Mouse (Mus musculus) heart, embryonic 10.5 days (tissue): ENCODE measurements around the gene Ermard. TPM values are rescaled to one million over a fixed set of nuclear protein-coding genes. Genes with fewer than 3 reads are reported as not detected.
"Not testable (repeated sequence)": the region's sequence is repeated elsewhere in the genome, so short reads cannot be mapped to it uniquely, and the experiment has no call there.

Experiments
- DNase-seq: peaks from one replicate; pipeline ENCODE4 v3.0.0-alpha.2; 2017; ENCODE audit warnings: low spot score
- H3K27ac ChIP-seq: fragments of 300-500 bp; sonication (generic); 2 replicates; pipeline ENCODE4 v1.5.1; 2016; ENCODE audit warnings: mild to moderate bottlenecking
- H3K27me3 ChIP-seq: fragments of 300-500 bp; sonication (generic); 2 replicates; pipeline ENCODE4 v1.6.1; 2016; ENCODE audit warnings: mild to moderate bottlenecking; ENCODE audit not compliant: poor library complexity, insufficient read depth, severe bottlenecking
- H3K36me3 ChIP-seq: fragments of 300-500 bp; sonication (generic); 2 replicates; pipeline ENCODE4 v1.6.1; 2016; ENCODE audit warnings: mild to moderate bottlenecking, moderate library complexity
- H3K4me1 ChIP-seq: fragments of 300-500 bp; sonication (generic); 2 replicates; pipeline ENCODE4 v1.6.1; 2016; ENCODE audit warnings: mild to moderate bottlenecking
- H3K4me3 ChIP-seq: fragments of 300-500 bp; sonication (generic); 2 replicates; pipeline ENCODE4 v1.5.1; 2016; ENCODE audit warnings: mild to moderate bottlenecking, moderate library complexity
- H3K9me3 ChIP-seq: fragments of 300-500 bp; sonication (generic); 2 replicates; pipeline ENCODE4 v1.6.1; 2016; ENCODE audit warnings: mild to moderate bottlenecking, moderate library complexity
- WGBS: fragments of 180-500 bp; shearing (Covaris S2); methylation state at CpG from one replicate; pipeline ENCODE4 v1.1.7; 2016; 5-methylcytosine and 5-hydroxymethylcytosine counted together
- polyA plus RNA-seq: library from polyadenylated mRNA; unstranded; fragments of >200 nt; fragmentation: Nextera tagmentation; extraction: Ambion mirVana; gene quantifications from 2 replicates; pipeline ENCODE4 v1.2.1, GENCODE M21; 2016

Ermard gene
- polyA plus RNA-seq: 67.6 and 80.2 TPM in 2 replicates

- H3K27me3 ChIP-seq: not testable (repeated sequence)
Observed at GRCm38 (mm10) chr17:15041175-15041729, at the start of gene Ermard, which contains the start of the genes Tcte3 and Gm3448. Gene Ermard, plus strand, starts transcription at chr17:15041208. Gene Tcte3, minus strand, starts transcription at chr17:15041488. Gene Gm3448, minus strand, starts transcription at chr17:15041537.

GRCm38 (mm10) chr17:14992522-14993138 lies 48.4 kb upstream of the Ermard start:
- not testable (repeated sequence) for H3K4me3 ChIP-seq, H3K4me1 ChIP-seq, DNase-seq, H3K36me3 ChIP-seq, H3K9me3 ChIP-seq, H3K27me3 ChIP-seq, H3K27ac ChIP-seq
- WGBS: no CpG with 5 or more reads among the region's 98 CpGs

More at GRCm38 (mm10) chr17:15041175-15041729, at the start of gene Ermard, which contains the start of the genes Tcte3 and Gm3448:
- WGBS: 0% methylated on average over 17 of the region's 56 CpGs
- not testable (repeated sequence) for H3K9me3 ChIP-seq, H3K4me1 ChIP-seq, DNase-seq, H3K27ac ChIP-seq, H3K4me3 ChIP-seq, H3K36me3 ChIP-seq

- not testable (repeated sequence) for H3K9me3 ChIP-seq, H3K27ac ChIP-seq, H3K27me3 ChIP-seq, H3K4me1 ChIP-seq, DNase-seq, H3K4me3 ChIP-seq, H3K36me3 ChIP-seq
- no CpG with 5 or more reads among the region's 47 CpGs for WGBS
Observed at GRCm38 (mm10) chr17:14993139-14993832, 47.7 kb upstream of the Ermard start.

GRCm38 (mm10) chr17:14994140-14994539 lies 46.9 kb upstream of the Ermard start:
- H3K9me3 ChIP-seq: not testable (repeated sequence)

GRCm38 (mm10) chr17:15000047-15000446 lies 41.0 kb upstream of the Ermard start:
- not testable (repeated sequence) for H3K36me3 ChIP-seq, H3K4me1 ChIP-seq, H3K27me3 ChIP-seq, DNase-seq, H3K27ac ChIP-seq, H3K4me3 ChIP-seq, H3K9me3 ChIP-seq
- no CpG with 5 or more reads among the region's 4 CpGs for WGBS

More at GRCm38 (mm10) chr17:14994140-14994539, 46.9 kb upstream of the Ermard start:
- WGBS: no CpG with 5 or more reads among the region's 5 CpGs
- DNase-seq, H3K27ac ChIP-seq, H3K36me3 ChIP-seq, H3K4me1 ChIP-seq, H3K27me3 ChIP-seq, H3K4me3 ChIP-seq: not testable (repeated sequence)

- no CpG with 5 or more reads among the region's 3 CpGs for WGBS
- H3K27ac ChIP-seq: not testable (repeated sequence)
Observed at GRCm38 (mm10) chr17:15009088-15009487, 31.9 kb upstream of the Ermard start.

GRCm38 (mm10) chr17:15009706-15010413 lies 31.1 kb upstream of the Ermard start, which contains the start of gene Gm3435:
Gene Gm3435, plus strand, starts transcription at chr17:15010176.
- no CpG with 5 or more reads among the region's 60 CpGs for WGBS
- not testable (repeated sequence) for H3K27ac ChIP-seq

More at GRCm38 (mm10) chr17:15009088-15009487, 31.9 kb upstream of the Ermard start:
- H3K4me3 ChIP-seq, H3K9me3 ChIP-seq, H3K4me1 ChIP-seq, H3K36me3 ChIP-seq, H3K27me3 ChIP-seq, DNase-seq: not testable (repeated sequence)

GRCm38 (mm10) chr17:15021503-15022220 lies 19.3 kb upstream of the Ermard start:
- peak; percentile 36 for DNase-seq
- H3K36me3 ChIP-seq, H3K27ac ChIP-seq, H3K27me3 ChIP-seq, H3K4me1 ChIP-seq, H3K9me3 ChIP-seq, H3K4me3 ChIP-seq: not testable (repeated sequence)
- WGBS: 84% methylated on average over 3 of the region's 3 CpGs

More at GRCm38 (mm10) chr17:15009706-15010413, 31.1 kb upstream of the Ermard start, which contains the start of gene Gm3435:
- H3K9me3 ChIP-seq, DNase-seq, H3K36me3 ChIP-seq, H3K27me3 ChIP-seq, H3K4me1 ChIP-seq, H3K4me3 ChIP-seq: not testable (repeated sequence)

- not testable (repeated sequence) for H3K36me3 ChIP-seq, H3K9me3 ChIP-seq, H3K4me1 ChIP-seq, H3K27me3 ChIP-seq, H3K4me3 ChIP-seq, H3K27ac ChIP-seq, DNase-seq
- WGBS: no CpG with 5 or more reads among the region's 97 CpGs
Observed at GRCm38 (mm10) chr17:15023878-15024492, 17.0 kb upstream of the Ermard start.

- not testable (repeated sequence) for H3K4me1 ChIP-seq, H3K4me3 ChIP-seq, DNase-seq, H3K9me3 ChIP-seq, H3K36me3 ChIP-seq, H3K27ac ChIP-seq, H3K27me3 ChIP-seq
- WGBS: no CpG with 5 or more reads among the region's 48 CpGs
Observed at GRCm38 (mm10) chr17:15024502-15025193, 16.4 kb upstream of the Ermard start.

GRCm38 (mm10) chr17:15025513-15025912 lies 15.5 kb upstream of the Ermard start:
- DNase-seq, H3K4me3 ChIP-seq, H3K9me3 ChIP-seq, H3K36me3 ChIP-seq, H3K4me1 ChIP-seq, H3K27ac ChIP-seq, H3K27me3 ChIP-seq: not testable (repeated sequence)
- no CpG with 5 or more reads among the region's 6 CpGs for WGBS
